Mouse (Mus musculus) hindbrain, embryonic 13.5 days (tissue): ENCODE data around the gene Btbd2. TPM values are rescaled to one million over a fixed set of nuclear protein-coding genes. Genes with fewer than 3 reads are reported as not detected.
A peak's percentile ranks its signal among the peaks of the same experiment; 100 is the strongest.
"Not testable (repeated sequence)": the region's sequence is repeated elsewhere in the genome, so short reads cannot be mapped to it uniquely, and the experiment has no call there.

Source experiments
- ATAC-seq: fragments of 200-750 bp; cut with Nextera tagmentation; 2 replicates; pipeline ENCODE4 v1.8.0; 2017; ENCODE audit warnings: moderate TSS enrichment; ENCODE audit not compliant: low FRiP score
- H3K27ac ChIP-seq: fragments of 300-500 bp; sonication (generic); 2 replicates; pipeline ENCODE4 v1.5.1; 2015; ENCODE audit warnings: inconsistent platforms, mild to moderate bottlenecking, moderate library complexity
- H3K27me3 ChIP-seq: fragments of 300-500 bp; sonication (generic); 2 replicates; pipeline ENCODE4 v1.6.1; 2015; ENCODE audit warnings: mild to moderate bottlenecking, inconsistent platforms
- H3K36me3 ChIP-seq: fragments of 300-500 bp; sonication (generic); 2 replicates; pipeline ENCODE4 v1.6.1; 2015; ENCODE audit warnings: mild to moderate bottlenecking, inconsistent platforms
- H3K4me1 ChIP-seq: fragments of 300-500 bp; sonication (generic); replicated peaks from 2 replicates; pipeline ENCODE4 v1.6.1; 2015; ENCODE audit warnings: inconsistent platforms
- H3K4me2 ChIP-seq: fragments of 300-500 bp; sonication (generic); 2 replicates; pipeline ENCODE4 v1.6.1; 2015; ENCODE audit warnings: inconsistent platforms, mild to moderate bottlenecking, moderate library complexity
- H3K4me3 ChIP-seq: fragments of 300-500 bp; sonication (generic); 2 replicates; pipeline ENCODE4 v1.5.1; 2015; ENCODE audit warnings: mild to moderate bottlenecking, inconsistent platforms
- H3K9ac ChIP-seq: fragments of 300-500 bp; sonication (generic); 2 replicates; pipeline ENCODE4 v1.6.1; 2015; ENCODE audit warnings: mild to moderate bottlenecking, inconsistent platforms
- H3K9me3 ChIP-seq: fragments of 300-500 bp; sonication (generic); 2 replicates; pipeline ENCODE4 v1.6.1; 2016; ENCODE audit warnings: inconsistent platforms
- WGBS: fragments of 180-500 bp; shearing (Covaris S2); methylation state at CpG from one replicate; pipeline ENCODE4 v1.1.7; 2015; 5-methylcytosine and 5-hydroxymethylcytosine counted together
- polyA plus RNA-seq: library from polyadenylated mRNA; unstranded; fragments of >200 nt; fragmentation: Nextera tagmentation; extraction: Ambion mirVana; gene quantifications from 2 replicates; pipeline ENCODE4 v1.2.1, GENCODE M21; 2015

Gene Btbd2
- polyA plus RNA-seq, 1 experiment from 2014 or later: 77.8 TPM

DNA sequence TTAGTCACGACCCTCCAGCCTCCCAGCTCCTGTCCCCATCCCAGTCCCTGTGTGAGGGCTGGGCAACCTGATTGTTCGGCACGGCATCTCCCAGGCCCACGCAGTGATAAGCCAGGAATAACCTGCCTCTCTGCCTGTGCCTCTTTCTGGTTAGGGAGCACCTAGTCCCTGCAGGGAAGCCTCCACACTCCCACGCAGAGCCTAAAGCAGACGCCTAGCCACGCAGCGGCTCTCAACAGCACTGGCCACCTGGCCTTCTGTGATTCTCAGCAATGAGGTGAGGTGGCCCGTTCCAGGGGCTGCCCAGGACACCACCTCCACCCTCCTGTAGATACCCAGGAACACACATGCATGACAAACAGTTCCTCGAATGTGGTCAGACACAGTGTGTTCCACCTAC is 6.5 kb downstream of the Btbd2 start:
- no peaks in the 10 kb centered on the region for H3K9me3 ChIP-seq
- no peaks in the 10 kb centered on the region for H3K27me3 ChIP-seq
- H3K4me1 ChIP-seq: peaks cover 35% of the 10 kb centered on the region
- H3K36me3 ChIP-seq: peaks cover 44% of the 10 kb centered on the region
- ATAC-seq: no peak
- H3K4me3 ChIP-seq: no peak overlapping the region
- WGBS: 94% methylated on average over 10 of the region's 10 CpGs
- no peak overlapping the region for H3K9ac ChIP-seq
- H3K4me2 ChIP-seq: no peak overlapping the region
- H3K27ac ChIP-seq: no peak overlapping the region

DNA sequence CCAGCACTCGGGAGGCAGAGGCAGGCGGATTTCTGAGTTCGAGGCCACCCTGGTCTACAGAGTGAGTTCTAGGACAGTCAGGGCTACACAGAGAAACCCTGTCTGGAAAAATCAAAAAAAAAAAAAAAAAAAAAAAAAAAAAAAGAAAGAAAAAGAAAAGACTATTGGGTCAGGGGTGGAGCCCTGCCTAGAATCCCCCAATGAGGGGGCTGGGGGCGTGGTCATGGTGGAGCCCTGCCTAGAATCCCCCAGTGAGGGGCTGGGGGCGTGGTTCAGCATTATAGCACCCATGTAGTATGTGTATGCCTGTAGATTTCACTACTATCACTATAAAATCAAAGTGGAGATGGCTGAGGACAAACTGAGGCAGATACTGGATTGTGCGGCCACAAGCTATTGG is 7.0 kb downstream of the Btbd2 start:
- not testable (repeated sequence) for H3K4me3 ChIP-seq, ATAC-seq, H3K9ac ChIP-seq, H3K27me3 ChIP-seq, H3K27ac ChIP-seq, H3K4me2 ChIP-seq, H3K9me3 ChIP-seq
- 86% methylated on average over 6 of the region's 6 CpGs for WGBS
- peaks cover 49% of the 10 kb centered on the region for H3K36me3 ChIP-seq
- peaks cover 30% of the 10 kb centered on the region for H3K4me1 ChIP-seq

DNA sequence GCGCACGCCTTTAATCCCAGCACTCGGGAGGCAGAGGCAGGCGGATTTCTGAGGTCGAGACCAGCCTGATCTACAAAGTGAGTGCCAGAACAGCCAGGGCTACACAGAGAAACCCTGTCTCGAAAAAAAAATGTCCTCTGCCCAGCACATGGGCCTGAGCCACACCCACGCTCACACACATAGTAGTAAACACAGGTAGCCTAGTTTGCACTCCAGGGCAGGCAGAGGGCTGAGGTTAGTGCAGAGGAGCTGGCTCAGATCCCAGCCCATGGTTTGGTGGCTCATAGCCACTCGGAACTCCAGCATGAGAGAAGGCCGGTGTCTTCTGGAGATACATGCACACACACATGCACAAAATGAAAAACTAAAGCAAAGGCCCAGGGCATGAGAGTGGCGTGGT is 9.9 kb downstream of the Btbd2 start:
- no peaks in the 10 kb centered on the region for H3K9me3 ChIP-seq
- H3K36me3 ChIP-seq: peaks cover 73% of the 10 kb centered on the region
- H3K4me1 ChIP-seq: peaks cover 6% of the 10 kb centered on the region; the same call in 1 of the 2 replicates
- no peak overlapping the region for H3K4me2 ChIP-seq
- no peak overlapping the region for H3K9ac ChIP-seq
- ATAC-seq: no peak
- WGBS: 91% methylated on average over 10 of the region's 10 CpGs
- H3K27ac ChIP-seq: no peak overlapping the region
- H3K4me3 ChIP-seq: no peak overlapping the region
- H3K27me3 ChIP-seq: no peaks in the 10 kb centered on the region

DNA sequence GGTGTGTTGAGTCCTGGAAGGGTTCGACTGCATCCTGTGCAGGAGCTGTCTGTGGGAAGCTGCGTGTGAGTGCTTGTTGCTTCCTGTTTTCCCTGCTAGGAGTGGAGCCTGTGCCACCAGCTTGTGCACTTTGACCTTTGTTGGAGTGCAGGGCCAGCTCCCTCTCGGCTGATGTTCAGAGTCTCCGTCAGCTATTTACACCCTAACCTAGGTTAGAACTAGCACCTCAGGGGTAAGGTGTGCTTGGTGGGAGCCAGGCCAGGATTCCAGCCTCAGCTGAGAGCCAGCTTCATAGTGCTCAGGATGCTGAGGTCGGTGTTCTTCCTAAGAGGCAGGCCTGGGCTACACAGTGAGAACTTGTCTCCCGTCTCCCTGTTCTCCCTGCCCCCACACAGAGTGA is 21.5 kb downstream of the Btbd2 start:
- H3K9me3 ChIP-seq: no peaks in the 10 kb centered on the region
- H3K4me1 ChIP-seq: peaks cover 3% of the 10 kb centered on the region; the same call in 1 of the 2 replicates
- H3K27ac ChIP-seq: no peak overlapping the region
- H3K9ac ChIP-seq: no peak overlapping the region
- no peak overlapping the region for H3K4me3 ChIP-seq
- H3K4me2 ChIP-seq: no peak overlapping the region
- no peaks in the 10 kb centered on the region for H3K27me3 ChIP-seq
- ATAC-seq: no peak
- peaks cover 75% of the 10 kb centered on the region for H3K36me3 ChIP-seq
- WGBS: 91% methylated on average over 6 of the region's 6 CpGs

DNA sequence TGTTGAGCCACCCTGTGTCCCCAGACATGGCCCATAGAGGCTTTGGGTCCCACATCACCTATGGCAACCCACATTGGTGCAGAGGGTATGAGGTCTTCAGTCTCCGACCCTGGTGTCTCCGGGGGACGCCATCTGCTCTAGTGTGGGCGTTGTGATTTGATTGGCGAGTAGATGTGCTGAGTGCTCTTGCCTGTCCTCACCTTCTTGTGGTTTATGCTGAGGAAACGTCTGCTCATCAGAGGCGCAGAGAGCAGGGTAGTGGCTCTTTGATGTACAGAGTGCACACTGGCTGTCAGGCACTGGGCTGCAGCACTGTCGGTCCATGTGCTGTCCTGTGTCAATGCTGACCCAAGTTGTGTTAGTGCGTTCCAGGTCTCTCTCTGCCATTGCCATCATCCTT is 27.9 kb downstream of the Btbd2 start:
- Histone ChIP-seq H3K9ac (peak overlapping the region; percentile 36; the same call in 1 of the 2 replicates), H3K27me3 (no peaks in the 10 kb centered on the region), H3K4me2 (no peak overlapping the region), H3K9me3 (no peaks in the 10 kb centered on the region), H3K27ac (peak overlapping the region; percentile 35; the same call in 1 of the 2 replicates), H3K36me3 (peaks cover 11% of the 10 kb centered on the region), H3K4me3 (no peak overlapping the region), H3K4me1 (peaks cover 58% of the 10 kb centered on the region)
- no peak for ATAC-seq
- 79% methylated on average over 9 of the region's 9 CpGs for WGBS

DNA sequence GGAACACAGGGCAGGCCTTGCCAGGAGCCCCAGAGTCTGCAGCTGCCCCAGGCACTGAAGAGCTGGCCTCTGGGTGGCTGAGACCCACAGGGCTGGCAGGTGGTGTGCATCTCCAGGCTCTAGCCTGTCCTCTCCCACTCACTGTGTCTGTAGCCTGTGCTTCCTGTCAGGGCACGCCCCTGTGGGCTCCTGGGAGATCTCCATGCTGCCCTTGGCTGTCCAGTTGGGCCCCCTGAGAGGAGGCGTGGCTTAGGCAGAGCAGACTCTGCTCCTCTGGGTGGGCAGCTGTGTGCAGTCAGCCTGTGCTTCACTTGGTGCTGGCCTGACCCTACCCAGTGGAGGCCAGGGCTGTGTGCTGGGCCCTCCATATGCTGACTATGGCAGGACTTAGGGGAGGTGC is 29.2 kb downstream of the Btbd2 start:
- H3K9me3 ChIP-seq: no peaks in the 10 kb centered on the region
- H3K4me2 ChIP-seq: no peak overlapping the region
- peaks cover 67% of the 10 kb centered on the region for H3K4me1 ChIP-seq
- peak overlapping the region; percentile 58 for H3K9ac ChIP-seq
- ATAC-seq: no peak
- no peak overlapping the region for H3K4me3 ChIP-seq
- H3K27me3 ChIP-seq: no peaks in the 10 kb centered on the region
- peak overlapping the region; percentile 40; the same call in 1 of the 2 replicates for H3K27ac ChIP-seq
- 69% methylated on average over 2 of the region's 2 CpGs for WGBS
- peaks cover 9% of the 10 kb centered on the region; the same call in 1 of the 2 replicates for H3K36me3 ChIP-seq

DNA sequence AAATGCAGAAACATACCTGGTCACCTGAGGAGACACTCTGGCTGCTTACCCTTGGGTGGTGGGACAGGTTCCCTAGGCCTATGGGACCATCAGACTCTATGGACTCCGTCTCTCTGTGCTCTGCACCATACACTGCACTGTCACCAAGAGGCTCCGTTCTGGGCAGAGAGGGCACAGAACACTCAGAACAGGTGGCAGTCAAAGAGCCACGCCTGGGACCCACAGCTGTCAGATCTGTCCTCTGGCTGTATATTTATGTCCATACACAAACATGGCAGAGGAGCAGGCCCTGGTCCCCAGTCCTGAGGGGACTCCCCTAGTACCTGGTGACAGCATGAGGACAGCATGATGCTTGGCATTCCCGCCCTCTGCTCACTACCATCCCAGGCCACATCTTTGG is 31.1 kb downstream of the Btbd2 start:
- Histone ChIP-seq H3K9ac (0 out of 2 replicates have a peak overlapping the region, but pooled peaks have one; percentile 20), H3K9me3 (no peaks in the 10 kb centered on the region), H3K4me2 (no peak overlapping the region), H3K4me3 (no peak overlapping the region), H3K27me3 (no peaks in the 10 kb centered on the region), H3K4me1 (peaks cover 75% of the 10 kb centered on the region), H3K27ac (no peak overlapping the region), H3K36me3 (no peaks in the 10 kb centered on the region; the same call in 1 of the 2 replicates)
- no peak for ATAC-seq
- 97% methylated on average over 4 of the region's 4 CpGs for WGBS

DNA sequence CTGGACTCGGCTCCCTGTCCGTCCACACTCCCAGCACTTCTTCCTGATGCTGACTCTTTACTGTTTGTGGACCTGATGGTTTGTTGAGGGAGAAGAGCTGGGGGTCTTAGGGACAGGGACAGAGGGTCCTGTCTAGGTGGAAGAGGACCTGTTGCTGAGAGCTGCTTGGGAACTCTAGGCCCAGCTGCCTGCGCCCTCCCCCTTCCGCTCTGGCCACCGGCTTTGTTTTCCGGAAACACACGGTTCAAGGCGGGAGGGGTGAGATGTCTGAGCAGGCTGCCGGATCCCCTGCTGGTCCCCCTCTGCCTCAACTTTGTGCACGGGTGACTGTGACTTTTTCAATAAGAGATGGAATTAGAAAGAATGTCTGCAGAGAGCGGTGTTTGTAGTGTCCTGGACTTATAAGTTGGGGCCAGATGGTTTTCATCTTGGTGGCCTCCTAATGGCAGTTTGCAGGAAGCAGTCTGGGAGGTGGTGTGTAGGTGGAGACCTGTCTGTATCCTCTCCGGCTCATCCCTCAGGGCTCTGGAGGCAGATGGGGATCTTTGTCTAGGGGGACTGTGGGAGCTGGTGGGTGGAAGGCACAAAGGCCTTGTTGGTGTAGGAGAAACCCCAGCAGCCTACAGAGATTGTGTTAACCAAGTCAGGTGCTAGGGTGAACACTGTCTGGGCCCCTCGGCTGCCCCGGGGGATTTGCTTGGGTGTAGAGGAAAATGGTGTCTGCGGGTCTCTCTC is 33.2 kb downstream of the Btbd2 start:
- Histone ChIP-seq H3K9ac (peak overlapping the region; percentile 97), H3K4me2 (peak overlapping the region; percentile 98), H3K9me3 (no peaks in the 10 kb centered on the region), H3K27me3 (no peaks in the 10 kb centered on the region), H3K27ac (peak overlapping the region; percentile 96), H3K36me3 (no peaks in the 10 kb centered on the region), H3K4me3 (peak overlapping the region; percentile 81), H3K4me1 (peaks cover 57% of the 10 kb centered on the region)
- ATAC-seq: no peak
- 19% methylated on average over 15 of the region's 15 CpGs for WGBS

DNA sequence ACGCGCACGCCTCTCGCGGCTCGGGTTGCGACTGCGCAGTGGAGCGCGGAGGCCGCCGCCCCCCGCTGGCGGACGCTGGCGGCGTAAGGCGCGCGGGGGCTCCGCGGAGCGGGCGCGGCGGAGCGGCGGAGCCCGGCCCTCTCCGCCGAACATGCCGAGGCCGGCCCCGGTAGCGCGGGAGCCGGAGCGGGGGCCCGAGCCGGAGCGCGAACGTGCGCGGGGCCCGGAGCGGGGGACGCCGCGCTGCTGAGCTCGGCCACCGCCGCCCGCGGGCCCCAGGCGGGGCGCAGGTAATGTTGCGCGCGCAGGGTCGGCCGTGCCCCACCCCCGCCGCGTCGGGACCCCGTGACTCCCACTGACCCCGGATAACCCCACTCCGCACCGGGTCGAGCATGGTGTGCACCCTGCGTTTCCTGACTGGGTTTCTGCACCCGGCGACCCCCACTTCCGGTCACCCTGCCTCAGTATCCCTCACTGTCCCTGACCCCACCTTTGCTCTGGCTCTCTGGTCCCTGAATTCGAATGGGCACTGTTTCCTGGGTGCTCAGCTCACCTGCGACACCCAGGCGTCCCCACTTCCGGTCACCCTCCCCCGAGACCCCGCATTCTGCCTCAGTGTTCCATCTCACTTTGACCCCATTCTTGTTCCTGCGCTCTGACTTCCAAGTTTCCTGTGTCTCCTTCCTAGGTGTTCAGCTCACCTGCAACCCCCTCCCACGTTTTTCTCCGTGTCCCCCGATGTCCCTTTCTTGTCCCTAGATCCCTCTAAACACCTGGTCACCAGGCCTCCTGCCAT is 34.0 kb downstream of the Btbd2 start, which contains the start of gene Csnk1g2:
TSS of gene Csnk1g2 (plus strand) at position 178 of the 796 bp plus-strand sequence.
- H3K4me2 ChIP-seq: peak within 1 kb of the TSS; percentile 98
- H3K4me3 ChIP-seq: peak within 1 kb of the TSS; percentile 81
- H3K9me3 ChIP-seq: no peaks in the 10 kb centered on the region
- under 1% methylated on average over 85 of the region's 85 CpGs for WGBS
- H3K9ac ChIP-seq: peak within 1 kb of the TSS; percentile 97
- H3K36me3 ChIP-seq: no peaks in the 10 kb centered on the region
- H3K27me3 ChIP-seq: no peaks in the 10 kb centered on the region
- peaks cover 49% of the 10 kb centered on the region for H3K4me1 ChIP-seq
- peak; percentile 8 for ATAC-seq
- peak within 1 kb of the TSS; percentile 96 for H3K27ac ChIP-seq

DNA sequence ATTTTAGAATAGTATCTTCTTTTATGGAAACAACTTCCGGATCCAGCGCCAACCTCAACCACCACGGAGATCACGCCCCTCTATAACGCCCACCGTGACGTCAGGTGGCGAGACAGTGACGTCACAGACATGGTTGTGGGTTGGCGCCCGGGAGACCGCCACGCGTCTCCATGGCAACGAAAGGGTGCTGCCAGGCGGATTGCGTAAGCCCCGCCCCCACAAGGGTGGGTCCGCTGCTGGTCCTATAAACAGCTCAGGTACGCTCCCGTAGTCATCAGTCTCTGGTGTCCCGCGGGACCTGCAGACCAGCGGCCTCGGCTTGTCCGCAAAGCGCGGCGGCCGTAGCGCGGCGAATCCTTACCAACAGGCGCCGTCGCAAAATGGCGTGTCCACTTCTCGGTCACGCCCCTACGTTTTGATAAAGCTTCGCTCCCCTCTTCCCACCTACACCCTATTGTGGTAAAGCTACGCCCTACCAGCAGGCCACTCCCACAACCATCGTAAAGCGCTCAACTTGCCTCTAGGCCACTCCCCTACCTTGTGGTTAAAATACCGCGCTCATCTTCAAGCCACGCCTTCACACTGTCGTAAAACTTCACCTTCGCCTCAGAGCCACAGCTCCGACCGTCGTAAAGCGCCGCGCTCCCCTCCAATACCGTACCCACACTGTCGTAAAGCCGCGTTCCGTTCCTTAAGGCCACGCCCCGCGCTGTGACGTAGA is 34.8 kb downstream of the Btbd2 start:
- Histone ChIP-seq H3K27ac (peak overlapping the region; percentile 96), H3K4me2 (peak overlapping the region; percentile 68), H3K9ac (peak overlapping the region; percentile 97), H3K4me3 (peak overlapping the region; percentile 81), H3K36me3 (no peaks in the 10 kb centered on the region), H3K9me3 (no peaks in the 10 kb centered on the region), H3K27me3 (no peaks in the 10 kb centered on the region), H3K4me1 (peaks cover 42% of the 10 kb centered on the region)
- peak; percentile 95 for ATAC-seq
- WGBS: under 1% methylated on average over 64 of the region's 64 CpGs

DNA sequence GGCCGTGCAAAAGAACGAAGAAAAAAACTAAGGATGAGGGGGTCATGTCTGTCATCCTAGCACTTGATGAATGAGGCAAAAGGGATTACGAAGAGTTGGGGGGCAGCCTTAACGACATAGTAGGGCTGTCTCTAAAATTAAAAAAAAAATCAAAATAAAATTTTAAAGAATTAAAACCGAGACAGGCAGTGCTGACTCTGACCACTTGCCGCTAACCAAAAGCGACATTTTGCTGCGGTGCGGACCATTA is 35.3 kb downstream of the Btbd2 start:
- 3% methylated on average over 9 of the region's 9 CpGs for WGBS
- peak overlapping the region; percentile 81 for H3K4me3 ChIP-seq
- no peaks in the 10 kb centered on the region for H3K9me3 ChIP-seq
- H3K27ac ChIP-seq: peak overlapping the region; percentile 96
- H3K9ac ChIP-seq: peak overlapping the region; percentile 69
- no peaks in the 10 kb centered on the region for H3K36me3 ChIP-seq
- H3K4me1 ChIP-seq: peaks cover 42% of the 10 kb centered on the region
- no peaks in the 10 kb centered on the region for H3K27me3 ChIP-seq
- no peak; the same call in 1 of the 2 replicates for ATAC-seq
- H3K4me2 ChIP-seq: peak overlapping the region; percentile 68
